Mouse (Mus musculus) liver, postnatal 0 days (tissue): Measurements from ENCODE around the gene Scgb1b17. TPM values are rescaled to one million over a fixed set of nuclear protein-coding genes. Genes with fewer than 3 reads are reported as not detected.
"Not testable (repeated sequence)": the region's sequence is repeated elsewhere in the genome, so short reads cannot be mapped to it uniquely, and the experiment has no call there.

Experiments
- ATAC-seq: fragments of 200-750 bp; cut with Nextera tagmentation; 2 replicates; pipeline ENCODE4 v1.8.0; 2017; ENCODE audit warnings: mild to moderate bottlenecking, moderate library complexity
- DNase-seq: peaks from one replicate; pipeline ENCODE4 v3.0.0-alpha.2; 2016
- H3K27ac ChIP-seq: fragments of 300-500 bp; sonication (generic); 2 replicates; pipeline ENCODE4 v1.5.1; 2014; ENCODE audit warnings: antibody characterized with exemption, moderate library complexity, mild to moderate bottlenecking, low read depth
- H3K27me3 ChIP-seq: fragments of 300-500 bp; sonication (generic); 2 replicates; pipeline ENCODE4 v1.6.1; 2014; ENCODE audit warnings: low read length, control low read depth, mixed read lengths; ENCODE audit not compliant: insufficient read depth
- H3K36me3 ChIP-seq: fragments of 300-500 bp; sonication (generic); replicated peaks from 2 replicates; pipeline ENCODE4 v1.6.1; 2014; ENCODE audit warnings: mild to moderate bottlenecking, control low read depth, low read length, moderate library complexity, mixed read lengths; ENCODE audit not compliant: insufficient read depth
- H3K4me1 ChIP-seq: fragments of 300-500 bp; sonication (generic); 2 replicates; pipeline ENCODE4 v1.6.1; 2014; ENCODE audit warnings: antibody characterized with exemption, mild to moderate bottlenecking, control low read depth; ENCODE audit not compliant: insufficient read depth
- H3K4me2 ChIP-seq: fragments of 300-500 bp; sonication (generic); 2 replicates; pipeline ENCODE4 v1.6.1; 2014; ENCODE audit warnings: low read depth, mild to moderate bottlenecking, low read length, moderate library complexity, mixed read lengths
- H3K4me3 ChIP-seq: fragments of 300-500 bp; sonication (generic); 2 replicates; pipeline ENCODE4 v1.5.1; 2014; ENCODE audit warnings: low read depth, low read length
- H3K9ac ChIP-seq: fragments of 300-500 bp; sonication (generic); replicated peaks from 2 replicates; pipeline ENCODE4 v1.6.1; 2014; ENCODE audit warnings: mild to moderate bottlenecking, moderate library complexity
- H3K9me3 ChIP-seq: fragments of 300-500 bp; sonication (generic); 2 replicates; pipeline ENCODE4 v1.6.1; 2016; ENCODE audit warnings: mild to moderate bottlenecking, control low read depth, low read length, mixed read lengths
- polyA plus RNA-seq: library from polyadenylated mRNA; unstranded; fragments of >200 nt; fragmentation: Nextera tagmentation; extraction: Ambion mirVana; gene quantifications from 2 replicates; pipeline ENCODE4 v1.2.1, GENCODE M21; 2015

Scgb1b17 gene
- polyA plus RNA-seq: not detected in 2 replicates

GRCm38 (mm10) chr7:33063149-33063548 is at the start of gene Scgb1b17:
TSS of gene Scgb1b17 (plus strand) at chr7:33063449.
- not testable (repeated sequence) for ATAC-seq, H3K4me2 ChIP-seq, H3K4me1 ChIP-seq, H3K4me3 ChIP-seq, H3K9me3 ChIP-seq, H3K27ac ChIP-seq, H3K36me3 ChIP-seq, DNase-seq, H3K9ac ChIP-seq, H3K27me3 ChIP-seq

GRCm38 (mm10) chr7:33056461-33056860 is 6.8 kb upstream of the Scgb1b17 start, which contains the start of gene Scgb2b17:
TSS of gene Scgb2b17 (minus strand) at chr7:33056561.
- H3K9me3 ChIP-seq, DNase-seq, H3K27me3 ChIP-seq, H3K27ac ChIP-seq, H3K4me3 ChIP-seq, H3K4me2 ChIP-seq, ATAC-seq, H3K9ac ChIP-seq, H3K36me3 ChIP-seq, H3K4me1 ChIP-seq: not testable (repeated sequence)

Other genes with a start within 250 kb of the Scgb1b17 start
- gene Scgb2b15, start 233.8 kb upstream of the Scgb1b17 start, polyA plus RNA-seq: not detected in 2 replicates
- not detected in 2 replicates for gene Scgb1b15, start 226.9 kb upstream of the Scgb1b17 start, polyA plus RNA-seq
- gene Scgb2b17, start 6.9 kb upstream of the Scgb1b17 start, polyA plus RNA-seq: not detected in 2 replicates
- not detected in 2 replicates for gene Scgb2b18, start 110.4 kb downstream of the Scgb1b17 start, polyA plus RNA-seq
- gene Scgb1b18, start 122.1 kb downstream of the Scgb1b17 start, polyA plus RNA-seq: not detected in 2 replicates
- gene Scgb2b19, start 216.9 kb downstream of the Scgb1b17 start, polyA plus RNA-seq: not detected in 2 replicates
- not detected in 2 replicates for gene Scgb1b19, start 223.8 kb downstream of the Scgb1b17 start, polyA plus RNA-seq